Mouse (Mus musculus): ENCODE results near the gene BC048507.
"Not testable (repeated sequence)": the region's sequence is repeated elsewhere in the genome, so short reads cannot be mapped to it uniquely, and the experiment has no call there.

DNA sequence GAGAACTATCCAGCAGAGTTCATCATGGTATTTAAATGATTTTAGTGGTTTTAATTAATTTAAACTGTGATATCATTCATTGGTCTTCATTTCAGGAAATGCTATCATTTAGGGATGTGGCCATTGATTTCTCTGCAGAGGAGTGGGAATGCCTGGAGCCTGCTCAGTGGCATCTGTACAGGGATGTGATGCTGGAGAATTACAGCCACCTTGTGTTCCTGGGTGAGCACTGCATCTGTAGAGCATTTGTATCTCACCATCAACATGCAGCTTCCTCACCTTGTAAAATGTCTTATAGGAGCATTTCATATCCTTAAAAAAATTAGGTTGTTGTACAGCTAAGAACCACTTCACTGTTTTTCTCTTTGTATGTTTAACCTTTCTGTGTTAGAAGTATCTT, 30.0 kb upstream of the BC048507 start:
- not testable (repeated sequence) for TF ChIP-seq CTCF (IDR thresholded peaks at IDR 0.05; ENCODE audit: extremely low read depth, insufficient read depth, insufficient read length, insufficient replicate concordance); POLR2A (IDR thresholded peaks at IDR 0.05; ENCODE audit: low read depth, low read length)
